Mouse (Mus musculus) forebrain, embryonic 13.5 days (tissue): ENCODE measurements around the gene Smim4. TPM values are rescaled to one million over a fixed set of nuclear protein-coding genes. Genes with fewer than 3 reads are reported as not detected.

Experiments
- ATAC-seq: fragments of 200-750 bp; cut with Nextera tagmentation; 2 replicates; pipeline ENCODE4 v1.8.0; 2017
- H3K27ac ChIP-seq: fragments of 300-500 bp; sonication (generic); 2 replicates; pipeline ENCODE4 v1.5.1; 2015; ENCODE audit warnings: inconsistent platforms, mild to moderate bottlenecking, moderate library complexity
- H3K27me3 ChIP-seq: fragments of 300-500 bp; sonication (generic); 2 replicates; pipeline ENCODE4 v1.6.1; 2015; ENCODE audit warnings: mild to moderate bottlenecking, inconsistent platforms
- H3K36me3 ChIP-seq: fragments of 300-500 bp; sonication (generic); 2 replicates; pipeline ENCODE4 v1.6.1; 2015; ENCODE audit warnings: mild to moderate bottlenecking, inconsistent platforms; ENCODE audit not compliant: poor library complexity, severe bottlenecking
- H3K4me1 ChIP-seq: fragments of 300-500 bp; sonication (generic); 2 replicates; pipeline ENCODE4 v1.6.1; 2015; ENCODE audit warnings: inconsistent platforms
- H3K4me2 ChIP-seq: fragments of 300-500 bp; sonication (generic); 2 replicates; pipeline ENCODE4 v1.6.1; 2015; ENCODE audit warnings: inconsistent platforms, mild to moderate bottlenecking, moderate library complexity
- H3K4me3 ChIP-seq: fragments of 300-500 bp; sonication (generic); 2 replicates; pipeline ENCODE4 v1.5.1; 2015; ENCODE audit warnings: mild to moderate bottlenecking, inconsistent platforms
- H3K9ac ChIP-seq: fragments of 300-500 bp; sonication (generic); 2 replicates; pipeline ENCODE4 v1.6.1; 2015; ENCODE audit warnings: mild to moderate bottlenecking, inconsistent platforms
- H3K9me3 ChIP-seq: fragments of 300-500 bp; sonication (generic); replicated peaks from 2 replicates; pipeline ENCODE4 v1.6.1; 2016; ENCODE audit warnings: inconsistent platforms
- WGBS: fragments of 180-500 bp; shearing (Covaris S2); methylation state at CpG from one replicate; pipeline ENCODE4 v1.1.7; 2015; 5-methylcytosine and 5-hydroxymethylcytosine counted together
- polyA plus RNA-seq: library from polyadenylated mRNA; unstranded; fragments of >200 nt; fragmentation: Nextera tagmentation; extraction: Ambion mirVana; gene quantifications from 2 replicates; pipeline ENCODE4 v1.2.1, GENCODE M21; 2015

Smim4 gene
- polyA plus RNA-seq, 1 experiment from 2014 or later = 82.2 TPM

DNA sequence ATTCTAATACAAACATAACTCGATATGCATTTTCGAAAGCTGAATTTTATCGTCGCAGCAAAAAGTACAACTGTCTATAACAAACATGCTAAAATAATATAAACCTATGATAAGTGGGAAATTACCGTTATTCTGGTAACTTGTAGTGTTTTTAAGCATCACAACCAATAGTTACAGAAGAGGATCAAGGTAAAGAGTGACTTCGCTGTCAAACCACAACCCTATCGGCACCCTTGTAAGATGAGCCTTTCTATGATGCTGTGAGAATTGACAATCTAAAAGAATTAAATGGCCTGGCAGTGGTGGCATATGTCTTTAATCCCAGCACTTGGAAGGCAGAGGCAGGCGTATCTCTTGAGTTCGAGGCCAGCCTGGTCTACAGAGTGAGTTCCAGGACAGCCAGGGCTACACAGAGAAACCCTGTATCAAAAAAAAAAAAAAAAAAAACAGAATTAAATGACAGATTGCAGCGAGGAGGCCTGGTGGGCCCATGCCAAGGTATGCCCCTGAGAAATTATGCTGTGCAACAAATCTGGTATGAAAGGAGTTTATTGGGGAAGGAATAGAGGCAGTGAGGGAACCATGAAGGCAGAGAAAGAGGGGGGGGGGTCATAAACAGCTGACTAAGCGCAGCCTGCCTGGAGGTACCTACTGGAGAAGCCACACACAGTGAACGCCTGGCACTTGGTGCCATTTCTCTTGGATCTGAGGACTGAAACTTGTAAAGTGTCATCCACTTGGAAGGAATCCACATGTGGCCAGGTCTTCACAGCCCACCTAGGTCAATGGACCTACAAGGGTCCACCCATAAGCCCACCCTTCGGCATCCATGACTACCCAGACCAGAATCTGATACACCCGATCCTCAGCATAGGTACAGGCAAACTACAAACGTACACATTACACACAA, 825 bp upstream of the Smim4 start:
- ATAC-seq = no peak
- H3K4me1 ChIP-seq = peaks cover 66% of the 10 kb centered on the region

DNA sequence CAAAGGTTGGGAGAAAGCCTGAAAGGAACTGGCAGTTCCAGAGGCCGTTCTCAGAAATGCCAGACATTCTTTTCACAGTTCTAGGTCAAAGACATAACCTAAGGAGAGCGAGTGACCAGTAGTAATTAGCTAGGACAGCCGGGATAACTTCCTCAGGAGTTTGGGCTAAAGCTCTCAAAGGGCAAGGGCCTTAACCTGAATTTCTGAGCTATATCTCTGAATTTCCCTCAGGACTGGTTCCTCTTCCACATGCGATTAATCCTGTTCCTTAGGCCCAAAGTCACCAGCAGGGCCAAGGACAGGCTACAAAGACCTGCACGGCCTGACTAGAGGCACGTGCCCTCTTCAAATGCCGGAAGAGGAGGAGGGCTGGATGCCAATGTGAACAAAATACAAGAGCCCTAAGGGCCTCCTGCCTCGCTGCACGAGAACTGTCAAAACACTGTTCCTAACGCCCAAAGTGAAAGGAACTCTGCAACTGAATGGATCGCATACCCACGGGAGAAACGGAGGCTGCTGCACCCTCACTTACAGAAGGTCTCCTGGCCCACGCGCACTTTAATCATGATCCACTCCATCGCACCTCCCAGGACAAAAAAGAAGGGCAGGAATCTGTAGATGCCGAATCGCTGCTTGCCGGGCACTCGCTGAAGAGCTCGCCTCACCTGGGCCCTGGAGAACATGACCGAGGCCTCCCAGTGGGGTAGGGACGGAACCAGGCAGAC, 493 bp downstream of the Smim4 start:
- H3K4me2 ChIP-seq = peak overlapping the region; percentile 90
- H3K9me3 ChIP-seq = no peaks in the 10 kb centered on the region
- no peaks in the 10 kb centered on the region for H3K27me3 ChIP-seq
- peak overlapping the region; percentile 90 for H3K27ac ChIP-seq
- peak; percentile 10 for ATAC-seq
- WGBS = 2% methylated on average over 23 of the region's 23 CpGs
- peak overlapping the region; percentile 77 for H3K9ac ChIP-seq
- peak overlapping the region; percentile 73 for H3K4me3 ChIP-seq
- peaks cover 52% of the 10 kb centered on the region for H3K4me1 ChIP-seq
- H3K36me3 ChIP-seq = peaks cover 13% of the 10 kb centered on the region; the same call in 1 of the 2 replicates

More for the DNA sequence above, 825 bp upstream of the Smim4 start:
- H3K9ac ChIP-seq = peak overlapping the region; percentile 93; the same call in 1 of the 2 replicates
- H3K27me3 ChIP-seq = no peaks in the 10 kb centered on the region
- 66% methylated on average over 15 of the region's 15 CpGs for WGBS
- H3K27ac ChIP-seq = peak overlapping the region; percentile 90
- peak overlapping the region; percentile 90 for H3K4me2 ChIP-seq
- H3K36me3 ChIP-seq = peaks cover 10% of the 10 kb centered on the region; the same call in 1 of the 2 replicates
- no peaks in the 10 kb centered on the region for H3K9me3 ChIP-seq
- H3K4me3 ChIP-seq = peak overlapping the region; percentile 73

DNA sequence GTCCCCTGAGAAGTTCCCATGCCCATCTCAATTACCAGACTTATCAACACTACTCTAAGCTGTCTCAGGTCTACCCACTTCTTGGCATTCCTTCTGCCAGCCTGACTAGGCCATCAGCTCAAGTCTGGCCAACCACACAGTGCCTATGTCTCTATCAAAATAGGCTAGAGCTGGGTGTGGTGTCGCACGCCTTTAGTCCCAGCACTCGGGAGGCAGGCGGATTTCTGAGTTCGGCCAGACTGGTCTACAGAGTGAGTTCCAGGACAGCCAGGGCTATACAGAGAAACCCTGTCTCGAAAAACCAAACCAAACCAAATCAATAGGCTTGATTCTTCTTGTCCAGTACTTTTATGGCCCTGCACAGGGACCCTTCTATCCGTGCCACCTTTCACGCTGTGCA, 1.9 kb downstream of the Smim4 start:
- Histone ChIP-seq H3K27me3 (no peaks in the 10 kb centered on the region), H3K4me1 (peaks cover 38% of the 10 kb centered on the region), H3K9me3 (no peaks in the 10 kb centered on the region), H3K4me2 (peak overlapping the region; percentile 34), H3K36me3 (peaks cover 20% of the 10 kb centered on the region), H3K27ac (no peak overlapping the region), H3K9ac (no peak overlapping the region), H3K4me3 (no peak overlapping the region)
- 93% methylated on average over 8 of the region's 8 CpGs for WGBS
- no peak for ATAC-seq

DNA sequence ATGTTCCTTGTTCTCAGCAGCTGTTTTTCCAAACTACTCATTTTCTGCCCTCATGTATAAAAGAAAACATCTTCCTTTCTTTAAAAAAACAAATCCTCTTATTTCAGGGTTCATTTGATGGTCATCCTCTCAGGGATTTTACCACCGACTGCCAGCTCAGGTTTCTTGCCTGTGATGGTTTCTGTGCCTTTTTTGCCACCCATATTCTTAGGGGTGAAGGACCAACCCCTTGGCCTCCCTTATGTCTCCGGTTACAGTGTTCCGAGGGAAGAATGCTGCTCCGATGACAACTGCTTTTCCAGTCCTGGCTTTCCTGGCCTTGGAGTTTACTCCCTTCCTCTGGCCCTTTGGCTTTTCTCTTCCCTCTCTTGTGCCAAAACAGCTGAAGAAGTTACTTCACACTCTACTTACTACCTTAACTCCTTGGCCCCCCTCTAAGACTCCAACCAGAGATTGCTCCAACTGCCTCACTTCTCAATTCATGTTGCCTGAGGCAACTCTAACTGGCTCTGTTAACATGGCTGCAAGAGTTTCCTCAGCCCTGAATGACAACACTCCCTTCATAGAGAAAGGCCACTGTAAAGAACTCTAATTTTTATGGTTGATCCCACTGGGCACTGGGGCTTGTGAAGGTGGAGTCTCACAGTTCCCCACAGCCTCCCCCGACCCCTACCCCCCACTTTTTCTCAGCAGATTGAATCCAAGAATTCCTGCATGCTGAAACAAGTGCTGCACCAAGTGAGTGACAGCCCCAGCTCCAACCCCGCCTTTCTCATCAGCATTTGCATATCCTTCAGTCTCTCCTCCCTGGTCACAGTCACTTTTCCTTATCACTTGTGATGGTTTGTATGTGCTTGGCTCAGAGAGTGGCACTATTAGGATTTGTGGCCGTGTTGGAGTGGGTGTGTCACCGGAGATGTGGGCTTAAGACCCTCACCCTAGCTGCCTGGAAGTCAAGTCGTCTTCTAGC, 3.4 kb downstream of the Smim4 start:
- 69% methylated on average over 9 of the region's 9 CpGs for WGBS
- Histone ChIP-seq H3K4me1 (peaks cover 31% of the 10 kb centered on the region), H3K9ac (peak overlapping the region; percentile 21), H3K27me3 (no peaks in the 10 kb centered on the region), H3K36me3 (peaks cover 28% of the 10 kb centered on the region), H3K4me2 (peak overlapping the region; percentile 8; the same call in 1 of the 2 replicates), H3K4me3 (no peak overlapping the region), H3K9me3 (no peaks in the 10 kb centered on the region), H3K27ac (no peak overlapping the region; the same call in 1 of the 2 replicates)
- no peak for ATAC-seq

DNA sequence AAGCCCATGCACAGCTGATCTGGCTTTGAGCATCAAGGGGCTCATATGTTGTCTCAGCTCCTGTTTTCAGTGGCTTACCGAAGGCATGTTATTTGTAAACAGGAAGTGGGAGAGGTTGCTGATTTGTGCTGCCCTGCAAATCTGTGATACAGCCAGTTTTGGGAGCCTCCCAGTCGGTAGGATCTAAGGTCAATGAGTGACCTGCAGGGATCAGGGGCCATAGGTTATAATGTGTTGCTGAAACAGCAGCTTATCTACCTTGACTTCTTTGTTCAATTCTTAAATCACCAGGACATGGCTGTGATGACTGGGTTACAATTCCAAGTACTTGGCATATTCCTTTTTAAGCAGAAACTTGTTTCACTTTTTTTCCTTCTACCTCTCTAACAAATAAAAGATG, 13.2 kb downstream of the Smim4 start:
- Histone ChIP-seq H3K4me3 (no peak overlapping the region), H3K9me3 (no peaks in the 10 kb centered on the region), H3K36me3 (peaks cover 82% of the 10 kb centered on the region), H3K27me3 (no peaks in the 10 kb centered on the region), H3K27ac (no peak overlapping the region), H3K4me2 (no peak overlapping the region), H3K9ac (no peak overlapping the region), H3K4me1 (no peaks in the 10 kb centered on the region)
- WGBS = 77% methylated on average over 2 of the region's 2 CpGs
- ATAC-seq = no peak

DNA sequence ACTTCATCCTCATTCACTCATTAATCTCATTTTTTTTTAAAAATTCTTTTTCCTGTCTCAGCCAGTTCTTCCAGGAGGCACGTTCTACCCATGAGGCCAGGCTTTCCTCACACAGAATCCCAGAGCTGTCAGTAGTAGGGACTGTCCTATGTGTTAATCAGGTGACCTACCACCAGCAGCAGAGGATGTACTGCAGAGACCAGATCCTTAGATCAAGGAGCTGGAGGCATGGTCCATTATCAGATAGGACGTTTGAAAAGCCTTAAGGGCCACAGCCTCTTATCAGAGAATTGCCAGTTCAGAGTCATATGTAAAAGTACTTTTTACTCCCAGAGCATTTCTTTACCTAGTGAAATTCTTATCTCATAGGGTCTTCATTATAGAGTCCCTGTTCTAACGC, 14.7 kb downstream of the Smim4 start:
- no peaks in the 10 kb centered on the region for H3K9me3 ChIP-seq

DNA sequence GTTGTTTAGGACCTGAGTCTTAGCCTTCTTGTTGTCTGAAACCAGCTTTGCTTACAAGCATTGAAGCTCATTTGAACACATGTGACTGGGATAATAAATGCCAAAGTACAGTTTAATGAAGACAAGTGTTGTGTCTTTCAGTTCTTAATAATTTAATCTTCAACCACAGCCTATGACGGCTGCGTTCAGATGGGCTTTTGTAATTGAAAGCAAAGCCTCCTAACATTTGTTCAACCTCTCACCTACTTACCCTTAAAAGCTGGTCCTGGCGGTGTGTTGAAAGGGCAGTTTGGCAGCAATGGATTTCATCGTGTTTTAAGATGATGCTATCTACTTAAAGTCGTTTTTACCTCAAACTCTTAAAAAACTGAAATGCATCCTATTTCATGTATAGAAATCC, 16.6 kb downstream of the Smim4 start:
- Histone ChIP-seq H3K4me2 (no peak overlapping the region), H3K4me1 (no peaks in the 10 kb centered on the region), H3K4me3 (no peak overlapping the region), H3K27me3 (no peaks in the 10 kb centered on the region), H3K27ac (no peak overlapping the region), H3K9ac (no peak overlapping the region), H3K9me3 (no peaks in the 10 kb centered on the region), H3K36me3 (peaks cover 89% of the 10 kb centered on the region)
- WGBS = 84% methylated on average over 5 of the region's 5 CpGs
- ATAC-seq = no peak

More for the DNA sequence above, 14.7 kb downstream of the Smim4 start:
- Histone ChIP-seq H3K4me3 (no peak overlapping the region), H3K4me2 (no peak overlapping the region), H3K36me3 (peaks cover 85% of the 10 kb centered on the region), H3K27ac (no peak overlapping the region), H3K9ac (no peak overlapping the region), H3K4me1 (no peaks in the 10 kb centered on the region), H3K27me3 (no peaks in the 10 kb centered on the region)
- WGBS = 92% methylated on average over 3 of the region's 3 CpGs
- ATAC-seq = no peak

DNA sequence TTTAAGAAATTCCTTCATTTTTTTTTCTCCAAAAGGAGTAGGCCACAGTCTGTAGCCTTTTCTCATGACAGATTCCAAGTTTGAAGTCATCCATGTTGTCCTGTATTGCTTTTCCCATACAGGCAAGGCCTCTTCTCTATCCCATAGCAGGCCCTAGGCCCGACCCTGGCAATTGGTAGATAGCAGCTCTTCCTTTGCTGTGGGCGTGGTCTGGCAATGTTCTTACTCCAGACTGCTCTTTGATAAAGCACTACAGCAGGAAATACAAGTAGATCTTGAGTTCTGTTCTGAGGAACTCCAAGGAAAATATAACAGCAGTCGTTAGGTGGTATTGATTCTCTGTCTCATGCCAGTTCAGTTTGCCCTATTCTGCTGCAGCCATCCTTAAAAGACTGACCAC, 18.1 kb downstream of the Smim4 start:
- 81% methylated on average over 3 of the region's 3 CpGs for WGBS
- Histone ChIP-seq H3K9ac (no peak overlapping the region), H3K27ac (no peak overlapping the region), H3K4me2 (no peak overlapping the region), H3K4me3 (no peak overlapping the region), H3K4me1 (no peaks in the 10 kb centered on the region), H3K9me3 (no peaks in the 10 kb centered on the region), H3K27me3 (no peaks in the 10 kb centered on the region), H3K36me3 (peaks cover 89% of the 10 kb centered on the region)
- no peak for ATAC-seq

DNA sequence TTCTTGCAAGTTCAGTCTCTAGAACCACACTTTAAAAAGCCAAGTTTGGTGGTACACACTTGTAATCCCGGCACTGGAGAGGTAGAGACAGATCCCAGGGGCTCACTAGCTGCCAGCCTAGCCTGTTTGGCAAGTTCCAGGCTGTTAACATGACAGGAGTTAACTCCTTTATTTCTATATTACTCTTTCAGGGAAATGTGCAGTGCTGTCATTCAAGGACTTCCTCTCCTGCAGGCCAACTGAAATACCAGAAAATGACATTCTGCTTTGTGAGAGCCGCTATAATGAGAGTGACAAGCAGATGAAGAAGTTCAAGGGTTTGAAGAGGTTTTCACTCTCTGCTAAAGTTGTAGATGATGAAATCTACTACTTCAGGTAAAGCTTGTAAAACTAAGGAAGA, 23.6 kb downstream of the Smim4 start:
- H3K27ac ChIP-seq = no peak overlapping the region
- no peaks in the 10 kb centered on the region for H3K27me3 ChIP-seq
- H3K4me3 ChIP-seq = no peak overlapping the region
- WGBS = 97% methylated on average over 2 of the region's 2 CpGs
- no peak overlapping the region for H3K9ac ChIP-seq
- no peaks in the 10 kb centered on the region for H3K4me1 ChIP-seq
- ATAC-seq = no peak
- no peaks in the 10 kb centered on the region for H3K9me3 ChIP-seq
- no peak overlapping the region for H3K4me2 ChIP-seq
- H3K36me3 ChIP-seq = peaks cover 74% of the 10 kb centered on the region

DNA sequence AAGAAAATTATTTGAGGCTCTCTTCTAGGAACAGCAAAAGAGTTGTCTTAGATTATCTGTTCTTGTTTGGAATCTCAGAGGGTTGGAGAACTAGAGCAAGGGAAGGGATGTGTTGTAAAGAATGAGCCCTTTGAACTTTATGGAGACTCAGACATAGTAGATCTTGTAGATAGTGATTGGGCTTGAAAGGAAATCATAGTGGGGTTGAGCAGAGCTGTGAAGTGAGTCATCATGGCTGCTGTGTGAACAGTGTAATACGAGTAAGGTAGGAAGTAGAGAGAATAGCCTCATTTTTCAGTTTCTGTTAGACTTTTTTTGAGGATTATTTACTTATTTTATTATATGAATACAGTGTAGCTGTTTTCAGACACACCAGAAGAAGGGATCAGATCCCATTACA, 38.8 kb downstream of the Smim4 start:
- ATAC-seq = no peak
- no peaks in the 10 kb centered on the region for H3K4me1 ChIP-seq
- no peak overlapping the region for H3K9ac ChIP-seq
- WGBS = 91% methylated on average over 1 of the region's 1 CpGs
- no peak overlapping the region for H3K27ac ChIP-seq
- H3K36me3 ChIP-seq = peaks cover 90% of the 10 kb centered on the region
- H3K4me2 ChIP-seq = no peak overlapping the region
- no peaks in the 10 kb centered on the region for H3K27me3 ChIP-seq
- no peak overlapping the region for H3K4me3 ChIP-seq
- no peaks in the 10 kb centered on the region for H3K9me3 ChIP-seq

DNA sequence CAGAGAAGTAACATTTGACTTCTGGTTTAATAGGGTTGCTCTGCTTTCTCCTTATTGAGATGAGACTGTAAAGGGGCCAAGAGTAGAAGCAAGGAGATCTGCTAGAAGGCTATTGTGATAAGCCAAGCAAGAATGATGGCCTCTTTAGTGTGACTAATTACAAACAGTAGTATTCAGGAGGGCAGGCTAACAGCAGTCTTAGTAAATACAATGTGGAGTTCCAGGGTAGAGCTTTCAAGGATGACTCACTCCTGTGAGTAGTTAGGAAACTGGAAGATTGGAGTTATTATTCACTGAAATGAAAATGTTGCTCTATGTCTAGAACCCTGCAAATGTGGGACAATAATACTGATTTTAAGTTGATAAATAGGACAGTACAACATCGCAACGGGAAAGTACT, 40.2 kb downstream of the Smim4 start:
- H3K9me3 ChIP-seq = no peaks in the 10 kb centered on the region
- no peak overlapping the region for H3K4me2 ChIP-seq
- H3K4me1 ChIP-seq = no peaks in the 10 kb centered on the region
- no peak overlapping the region for H3K9ac ChIP-seq
- 96% methylated on average over 2 of the region's 2 CpGs for WGBS
- H3K4me3 ChIP-seq = no peak overlapping the region
- H3K27me3 ChIP-seq = no peaks in the 10 kb centered on the region
- ATAC-seq = no peak
- H3K36me3 ChIP-seq = peaks cover 84% of the 10 kb centered on the region
- no peak overlapping the region for H3K27ac ChIP-seq
